Mouse (Mus musculus) kidney, postnatal 14 days (tissue): ENCODE results near the gene Asic2.

Source experiments
- DNase-seq: peaks from one replicate; pipeline ENCODE4 v3.0.0; 2022; ENCODE audit warnings: mixed read lengths

The Asic2 gene

DNA sequence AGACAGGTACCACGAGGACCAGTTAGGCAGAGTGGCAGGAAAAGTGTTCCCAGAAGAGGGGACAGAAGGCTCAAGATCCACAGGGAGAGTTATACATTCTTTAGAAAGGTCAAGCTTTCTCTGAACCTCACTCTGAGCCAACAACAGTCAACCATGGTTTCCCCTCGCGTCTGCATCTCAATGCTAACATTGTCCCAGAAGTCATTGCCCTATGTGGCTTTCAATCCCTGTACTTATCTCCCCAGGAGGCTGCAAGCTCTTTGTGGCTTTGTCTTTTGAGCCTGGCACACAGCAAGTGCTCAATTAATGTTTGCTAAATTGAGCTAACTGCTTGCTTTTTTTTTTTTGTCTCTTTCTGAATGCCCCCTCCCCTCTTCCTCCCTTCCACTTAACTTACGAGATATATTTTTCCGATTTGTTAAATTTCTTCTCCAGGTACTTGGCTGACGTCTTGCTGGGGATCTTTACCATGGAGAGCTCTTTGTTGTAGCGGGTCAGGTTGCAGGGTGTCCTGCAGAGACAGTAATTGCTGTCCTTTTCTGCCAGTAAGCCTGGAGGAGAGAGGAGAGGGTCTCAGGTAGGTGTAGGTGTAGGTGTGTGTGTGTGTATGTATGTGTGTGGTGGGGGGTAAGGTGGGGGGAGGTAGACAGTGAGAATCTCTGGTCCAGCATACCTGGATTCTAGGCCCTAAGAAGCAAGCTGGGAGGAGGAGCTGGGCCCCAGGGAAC, 1078.8 kb downstream of the Asic2 start:
- no peak for DNase-seq

DNA sequence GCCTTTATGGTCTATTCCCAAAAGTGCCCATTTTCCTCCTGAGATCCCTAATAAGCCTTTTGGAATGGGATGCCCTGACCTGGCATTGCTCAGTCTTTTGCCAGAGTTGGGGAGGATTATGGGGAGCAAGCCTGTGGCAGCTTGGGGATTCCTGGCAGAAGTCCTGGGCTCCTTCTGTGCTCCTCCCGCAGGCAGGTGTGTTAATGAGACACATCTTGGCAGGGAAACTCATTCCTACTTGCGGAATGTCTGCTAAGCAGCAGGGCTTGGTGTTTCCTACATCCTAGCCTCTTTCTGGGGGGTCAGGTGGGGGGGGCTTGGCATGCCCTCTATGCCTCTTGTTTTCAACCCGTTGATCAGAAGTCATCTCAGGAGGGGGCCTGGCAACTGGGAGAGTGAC, 1081.2 kb downstream of the Asic2 start:
- no peak for DNase-seq

DNA sequence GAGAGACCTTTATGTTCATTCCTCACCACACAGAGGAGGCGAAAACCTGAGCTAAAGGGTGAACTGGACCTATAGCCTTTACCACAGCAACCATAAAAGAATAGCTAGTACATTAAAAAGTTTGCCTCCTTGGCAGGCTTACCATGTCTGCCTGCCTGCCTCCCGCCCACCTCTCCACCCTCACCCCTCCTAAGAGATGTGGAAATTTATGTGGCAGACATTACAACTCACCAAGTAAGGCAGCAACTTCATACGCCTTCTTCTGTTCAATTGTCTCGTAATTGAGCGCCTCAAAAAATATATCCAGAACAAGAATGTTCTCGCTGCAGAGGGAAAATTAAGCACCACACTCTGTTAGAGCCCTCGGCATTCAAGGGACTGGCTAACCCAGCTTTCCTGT, 1081.9 kb downstream of the Asic2 start:
- DNase-seq = no peak

DNA sequence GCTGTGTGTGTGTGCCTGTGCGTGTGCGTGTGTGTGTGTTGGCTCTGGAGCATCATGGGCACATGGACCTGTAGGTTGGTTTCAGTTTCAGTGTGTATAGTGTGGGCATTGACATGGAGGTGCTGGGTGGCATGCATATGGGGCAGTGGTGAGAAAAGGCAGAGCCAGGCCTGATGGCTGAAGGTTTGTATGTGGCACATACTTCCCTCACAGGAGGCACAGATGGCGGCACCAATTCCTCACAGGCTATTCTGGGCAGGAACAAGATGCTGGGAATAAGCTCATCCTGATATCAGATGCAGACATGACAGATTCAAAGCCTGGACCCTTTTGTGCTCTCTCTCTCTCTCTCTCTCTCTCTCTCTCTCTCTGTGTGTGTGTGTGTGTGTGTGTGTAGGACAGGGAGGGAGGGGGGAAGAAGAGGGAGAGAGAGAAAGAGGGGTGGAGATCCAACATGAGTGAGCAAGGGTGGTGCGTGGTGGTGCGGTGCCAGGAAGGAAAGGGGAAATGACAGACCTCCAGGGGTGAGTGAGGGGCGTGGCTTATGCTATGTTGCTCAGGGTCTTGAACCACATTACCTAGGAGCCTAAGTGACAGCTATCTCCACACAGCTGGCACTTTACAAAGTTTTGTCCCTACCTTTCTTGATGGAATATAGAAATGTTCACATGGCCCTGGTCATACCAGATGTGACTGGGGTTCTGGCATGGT, 1083.6 kb downstream of the Asic2 start:
- DNase-seq = no peak

DNA sequence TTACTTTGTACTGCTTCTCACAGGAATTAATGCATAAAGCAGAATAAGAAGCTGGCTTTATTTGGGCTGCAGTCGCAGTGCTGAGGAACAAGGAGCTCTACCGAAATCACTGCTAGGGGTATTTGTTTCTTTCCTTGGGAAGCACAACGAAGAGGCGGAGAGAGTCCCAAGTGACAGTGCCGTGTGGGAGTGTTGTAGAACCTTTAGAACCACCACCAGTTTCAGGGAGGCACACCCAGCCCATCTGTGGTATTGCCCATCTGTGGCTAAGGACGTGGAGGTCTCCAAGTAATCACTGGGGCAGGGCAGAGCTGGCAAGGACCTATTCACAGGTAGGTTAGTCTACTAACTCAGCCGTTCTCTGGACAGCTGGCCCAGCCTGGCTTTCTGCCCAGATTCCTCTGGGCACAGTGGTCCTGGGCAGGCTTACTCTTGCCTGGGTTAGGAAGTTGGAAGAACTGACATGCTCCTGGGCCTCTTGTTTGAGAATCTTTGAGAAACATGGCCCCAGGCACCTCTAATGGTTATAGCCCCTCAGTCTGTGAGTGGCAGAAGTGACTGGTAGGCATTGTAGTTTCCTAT, 1085.9 kb downstream of the Asic2 start:
- peak; percentile 30 for DNase-seq

DNA sequence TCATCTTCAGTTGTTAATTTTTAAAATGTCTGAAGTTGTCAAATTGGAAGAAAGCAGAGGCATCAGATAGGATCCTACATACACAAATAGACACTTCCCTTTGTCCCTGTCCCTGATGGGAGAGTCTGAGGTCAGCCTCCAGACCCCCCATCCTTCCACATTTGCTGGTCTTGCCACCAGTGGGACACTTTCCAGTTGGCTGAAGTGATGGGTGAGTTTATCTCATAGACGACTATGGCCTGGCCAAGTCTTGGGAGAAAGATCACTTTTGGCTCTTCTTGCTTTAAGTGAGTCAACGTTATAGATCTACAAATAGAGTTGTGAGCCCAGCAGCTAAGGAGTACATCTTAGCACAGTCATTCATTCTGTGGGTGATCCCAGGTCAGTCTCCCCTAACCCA, 1090.2 kb downstream of the Asic2 start:
- DNase-seq = no peak

DNA sequence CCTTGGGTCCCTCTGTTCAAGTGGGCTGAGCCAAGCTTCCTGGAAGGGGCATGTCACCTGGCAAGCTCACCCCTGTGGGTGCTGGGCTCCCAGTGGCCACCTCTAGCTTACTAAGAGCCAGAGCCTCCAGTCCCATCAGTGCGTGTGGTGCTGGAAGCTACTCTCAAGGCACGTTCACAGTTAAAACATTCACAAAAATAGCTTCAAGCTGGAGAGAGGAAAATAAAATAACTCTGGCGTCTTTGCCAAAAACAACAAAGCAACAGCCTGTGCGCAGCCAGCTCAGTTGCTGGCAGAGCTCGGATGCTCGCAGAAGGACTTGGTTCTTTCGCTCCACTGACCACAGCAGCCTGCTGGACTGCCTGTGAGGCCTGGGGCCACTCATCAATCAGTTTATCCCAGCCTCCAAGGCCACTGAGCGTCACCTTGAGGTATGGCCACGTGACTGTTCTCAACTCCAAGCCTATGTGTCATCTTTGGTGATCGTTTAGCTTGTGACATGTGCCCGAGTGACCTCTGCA, 1091.1 kb downstream of the Asic2 start:
- peak; percentile 85 for DNase-seq

DNA sequence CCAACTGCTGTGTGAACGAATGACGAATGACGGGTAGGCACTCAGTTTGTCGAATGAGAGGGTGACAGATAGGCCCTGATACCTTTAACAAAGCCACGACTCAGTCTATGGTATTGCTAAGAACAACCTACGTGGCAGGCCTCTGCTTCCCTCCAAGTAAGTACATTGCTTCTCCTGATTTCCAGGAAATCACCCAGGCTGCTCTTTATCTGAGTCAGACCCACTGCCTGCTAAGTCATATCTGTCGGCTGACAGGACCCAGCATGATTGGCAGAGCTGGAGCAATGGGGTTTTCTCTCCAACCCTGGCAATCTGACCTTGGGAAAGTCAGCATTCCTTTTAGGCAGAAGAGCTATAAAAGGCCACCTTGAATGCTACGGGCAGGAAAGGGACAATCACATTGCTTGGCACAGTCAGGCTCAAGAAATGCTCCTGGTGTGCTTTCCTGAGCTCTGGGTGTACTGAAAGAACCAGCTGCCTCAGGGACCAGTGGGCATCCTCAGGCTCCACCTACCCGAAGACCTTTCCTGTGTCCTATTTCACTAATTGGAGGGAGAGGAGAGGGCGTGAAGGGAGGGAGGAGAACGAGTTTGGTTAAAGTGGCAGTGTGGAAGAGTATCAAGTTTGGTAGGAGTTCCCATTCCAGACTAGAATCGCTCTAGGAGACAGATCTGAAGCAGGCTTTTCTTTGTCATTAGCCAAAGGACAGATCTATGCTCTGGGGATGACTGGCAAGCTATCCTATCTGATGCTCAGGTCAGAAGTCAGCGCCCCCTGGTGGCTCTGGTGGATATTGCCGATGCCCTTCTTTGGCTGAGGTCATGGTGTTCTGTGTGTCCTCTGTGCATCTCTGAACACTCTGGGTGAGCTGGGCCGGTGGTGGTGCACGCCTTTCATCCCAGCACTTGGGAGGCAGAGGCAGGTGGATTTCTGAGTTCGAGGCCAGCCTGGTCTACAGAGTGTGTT, 1095.5 kb downstream of the Asic2 start:
- peak; percentile 49 for DNase-seq

DNA sequence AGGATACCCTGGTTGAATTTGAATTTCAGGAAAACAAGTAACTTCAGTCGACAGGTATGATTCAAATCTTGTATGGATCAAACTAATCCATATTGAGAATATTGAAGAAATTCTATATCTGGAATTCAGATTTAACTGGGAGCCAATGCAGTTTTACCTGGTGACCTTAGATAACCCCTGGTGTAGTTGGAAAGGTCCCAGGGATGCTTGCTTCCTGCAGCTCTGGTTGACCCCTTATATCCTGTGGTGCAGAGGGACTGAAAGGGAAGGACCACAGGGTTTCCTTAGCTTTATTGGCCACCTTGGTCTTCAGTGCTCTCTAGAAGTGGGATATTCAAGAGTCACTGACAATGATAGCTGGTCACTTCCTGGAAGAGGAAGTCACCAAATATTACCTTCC, 1100.2 kb downstream of the Asic2 start:
- no peak for DNase-seq

DNA sequence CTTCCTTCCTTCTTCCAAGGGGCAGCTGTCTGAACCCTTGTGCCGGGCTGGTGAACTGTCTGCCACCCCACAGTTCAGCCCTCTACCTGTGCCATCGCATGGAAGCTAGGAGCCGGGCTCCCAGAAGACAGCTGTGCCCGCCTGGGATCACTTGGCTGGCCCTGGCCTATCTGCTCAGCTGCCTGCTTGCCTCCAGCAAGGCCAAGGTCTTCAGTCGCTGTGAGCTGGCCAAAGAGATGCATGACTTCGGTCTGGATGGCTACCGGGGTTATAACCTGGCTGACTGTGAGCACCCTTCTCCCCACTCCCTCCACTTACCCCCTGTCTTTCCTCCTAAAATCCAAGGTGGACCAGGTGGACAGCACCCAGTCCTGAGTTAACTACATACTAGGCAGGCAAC, 1105.3 kb downstream of the Asic2 start:
- DNase-seq = no peak

DNA sequence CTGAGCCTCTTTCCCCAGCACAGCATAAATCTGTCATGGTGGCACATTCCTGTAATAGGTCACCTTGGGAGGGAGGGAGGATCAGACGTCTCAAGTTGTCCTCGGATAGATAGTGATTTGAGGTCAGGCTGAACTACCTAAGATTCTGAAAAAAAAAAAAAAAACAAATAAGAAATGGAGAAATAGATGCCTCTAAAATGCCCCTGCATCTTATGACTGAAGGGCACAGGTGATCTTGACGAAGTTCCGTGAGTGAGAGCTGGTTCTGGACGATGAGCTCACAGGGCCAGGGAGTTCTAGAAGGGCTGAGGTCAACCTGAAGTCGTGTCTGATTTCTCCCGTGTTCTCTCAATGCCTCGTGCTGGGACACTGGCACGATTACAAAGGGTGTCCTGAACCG, 1110.2 kb downstream of the Asic2 start, which contains the start of gene Spaca3:
TSS of gene Spaca3 (plus strand) at position 301 of the 400 bp plus-strand sequence.
- DNase-seq = no peak

DNA sequence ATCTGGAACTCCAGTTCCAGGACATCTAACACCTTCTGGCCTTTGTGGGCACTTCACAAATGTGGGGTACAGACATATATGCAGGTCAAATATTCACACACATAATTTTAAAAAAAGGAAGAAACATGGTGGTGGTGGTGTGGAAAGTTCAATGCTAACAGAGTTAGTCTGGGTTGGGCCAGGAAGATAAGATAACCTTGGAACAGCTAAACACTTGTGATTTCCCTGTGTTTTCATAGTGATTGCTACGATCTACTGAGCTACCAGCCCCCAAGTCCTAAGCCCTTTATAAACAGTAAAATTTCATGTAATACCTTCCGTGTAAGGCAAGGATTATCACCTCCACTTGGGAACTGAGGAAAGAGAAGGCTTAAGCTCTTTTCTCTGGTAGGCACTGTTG, 1111.4 kb downstream of the Asic2 start:
- DNase-seq = no peak

DNA sequence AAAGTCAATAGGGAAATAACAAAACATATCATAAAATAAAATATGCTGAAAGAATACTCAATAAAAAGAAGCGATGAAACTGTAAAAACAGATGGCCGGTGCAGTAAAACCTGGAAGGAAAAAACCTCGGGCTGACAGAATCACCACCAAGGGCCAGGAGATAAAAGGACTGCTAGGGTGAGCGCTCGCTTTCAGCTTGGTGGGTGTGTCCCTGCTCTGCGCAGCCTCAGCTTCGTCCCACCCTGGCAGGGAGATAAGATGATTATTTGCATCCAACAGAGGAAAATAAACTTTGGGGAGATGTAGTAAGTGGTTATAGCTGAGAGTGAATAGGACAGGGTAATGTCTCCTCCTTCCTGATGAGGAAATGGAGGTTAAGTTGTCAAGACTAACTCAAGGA, 1113.3 kb downstream of the Asic2 start:
- DNase-seq = no peak

DNA sequence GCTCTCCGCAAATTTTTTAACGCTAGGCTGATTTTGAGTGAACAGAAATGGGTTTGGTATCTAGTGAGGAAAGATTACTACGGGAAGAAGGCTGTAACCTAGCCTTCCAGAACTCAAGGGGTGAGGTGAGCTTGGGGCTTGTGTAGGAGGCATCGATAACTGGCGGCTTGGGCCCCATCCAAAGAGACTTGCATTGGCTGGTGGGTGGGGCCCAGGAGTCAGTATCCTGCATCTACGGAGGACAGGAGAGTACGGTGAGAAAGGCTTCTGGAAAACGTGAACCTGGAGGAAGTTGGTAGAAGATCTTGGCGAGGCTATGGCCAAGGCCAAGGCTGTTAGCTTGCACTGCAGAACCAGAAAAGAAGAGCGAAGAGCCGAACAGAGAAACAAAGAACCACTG, 1113.8 kb downstream of the Asic2 start:
- no peak for DNase-seq

DNA sequence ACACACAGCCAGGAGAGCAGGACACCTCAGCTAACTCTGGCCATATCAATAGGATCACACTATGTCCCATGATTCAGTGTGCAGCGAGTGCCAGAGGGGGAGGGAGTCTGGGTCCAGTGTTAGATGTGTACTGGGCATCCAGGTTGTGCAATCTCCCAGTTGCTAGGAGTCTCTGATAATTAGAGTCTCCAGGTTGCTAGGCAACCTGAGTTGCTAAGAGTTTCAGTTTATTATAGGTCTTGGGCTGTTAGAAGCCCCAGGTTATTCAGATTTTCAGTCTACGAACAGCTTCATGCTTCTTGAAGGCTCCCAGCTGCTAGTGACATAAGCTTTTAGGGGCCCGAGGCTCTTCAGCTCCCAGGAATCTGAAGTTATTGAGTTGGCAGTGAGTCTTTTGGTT, 1115.2 kb downstream of the Asic2 start:
- DNase-seq = no peak

DNA sequence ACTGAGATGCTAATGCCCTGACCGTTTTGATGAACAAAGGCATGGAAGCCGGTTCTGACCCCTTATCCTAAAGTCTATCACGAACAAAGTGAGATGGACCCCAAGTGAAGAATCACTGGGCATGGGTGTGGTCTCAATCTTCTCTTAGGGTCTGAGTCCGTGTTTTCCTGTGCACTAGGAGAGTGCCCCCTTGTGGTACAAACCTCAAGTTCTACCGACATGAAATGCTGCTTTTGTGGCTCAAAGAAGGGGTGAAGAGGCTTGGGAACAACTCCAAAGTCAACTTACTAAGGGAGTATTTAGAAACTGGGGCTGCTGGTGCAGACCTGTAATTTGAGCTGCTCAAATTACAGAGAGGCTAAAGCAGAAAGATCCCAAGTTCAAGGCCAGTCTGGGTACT, 1116.4 kb downstream of the Asic2 start:
- peak; percentile 25 for DNase-seq

DNA sequence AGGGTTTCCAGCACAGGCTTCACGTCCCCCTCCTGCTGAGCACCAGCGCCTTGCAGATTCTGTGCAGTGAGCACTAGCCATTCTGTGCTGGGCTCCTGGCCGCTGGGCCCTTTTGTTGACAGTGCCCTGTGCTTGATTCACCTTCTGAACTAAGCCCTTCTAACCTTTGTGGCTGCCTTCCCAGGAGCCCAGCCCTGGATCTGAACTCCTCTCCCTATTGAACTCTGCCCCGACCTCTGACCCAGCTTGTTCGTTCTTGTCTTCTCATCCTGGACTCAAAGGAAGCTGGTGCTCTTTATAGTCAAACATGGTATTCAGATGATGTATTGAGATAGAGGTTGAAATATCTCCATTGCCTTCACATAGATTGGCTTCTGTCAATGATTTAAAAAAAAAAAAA, 1120.1 kb downstream of the Asic2 start:
- no peak for DNase-seq

DNA sequence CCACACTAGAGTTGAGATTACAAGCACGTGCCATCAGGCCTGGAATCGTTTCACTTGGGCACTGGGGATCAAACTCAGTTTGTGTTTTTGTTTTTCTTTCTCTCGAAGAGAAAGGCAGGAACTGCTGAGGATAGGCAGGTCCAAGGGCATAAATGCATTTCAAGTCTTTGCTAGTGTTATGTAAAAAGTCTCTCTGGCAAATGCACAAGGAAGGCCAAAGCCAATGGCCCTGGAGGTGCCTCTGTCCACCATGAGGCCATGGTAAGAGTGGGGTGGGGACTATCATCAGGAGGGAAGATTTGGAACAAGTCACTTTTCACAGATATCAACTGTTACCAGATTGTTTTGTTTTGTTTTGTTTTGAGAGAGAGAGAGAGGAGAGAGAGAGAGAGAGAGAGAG, 1122.1 kb downstream of the Asic2 start:
- DNase-seq = no peak

DNA sequence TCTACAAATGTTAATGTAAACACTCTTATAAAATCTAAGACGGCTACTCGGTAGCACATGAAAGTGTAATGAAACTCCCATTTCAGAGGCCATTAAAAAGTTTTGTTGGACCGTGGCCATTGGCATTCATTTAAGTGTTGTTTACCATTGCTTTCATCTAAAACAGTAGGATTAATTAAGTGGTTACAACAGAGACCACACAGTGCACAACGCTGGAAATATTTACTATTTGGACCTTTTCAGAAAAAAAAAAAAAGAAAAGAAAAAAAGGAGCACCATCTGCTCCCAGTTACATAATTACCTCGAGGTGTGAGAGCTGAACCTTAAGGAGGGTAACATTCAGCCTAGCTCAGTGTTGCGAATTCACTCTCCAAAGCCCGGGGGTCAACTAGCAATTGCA, 1122.8 kb downstream of the Asic2 start:
- no peak for DNase-seq

DNA sequence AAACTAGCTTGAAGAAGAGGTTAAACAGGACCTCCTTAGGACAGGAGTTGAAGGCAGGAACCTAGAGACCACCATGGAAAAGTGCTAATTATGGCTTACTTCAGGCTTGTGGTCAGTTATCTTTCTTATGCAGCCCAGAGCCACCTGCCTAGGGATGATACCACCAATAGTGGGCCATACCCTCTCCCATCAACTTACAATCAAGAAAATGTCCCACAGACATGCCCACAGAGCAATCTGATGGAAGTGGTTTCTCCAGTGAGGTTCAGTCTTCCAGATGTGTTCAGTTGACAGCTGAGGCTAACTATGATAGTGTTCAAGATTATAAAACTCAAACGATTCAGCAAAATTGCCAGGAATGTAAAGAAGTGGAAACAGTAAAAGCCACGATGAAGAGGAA, 1124.8 kb downstream of the Asic2 start:
- DNase-seq = no peak

DNA sequence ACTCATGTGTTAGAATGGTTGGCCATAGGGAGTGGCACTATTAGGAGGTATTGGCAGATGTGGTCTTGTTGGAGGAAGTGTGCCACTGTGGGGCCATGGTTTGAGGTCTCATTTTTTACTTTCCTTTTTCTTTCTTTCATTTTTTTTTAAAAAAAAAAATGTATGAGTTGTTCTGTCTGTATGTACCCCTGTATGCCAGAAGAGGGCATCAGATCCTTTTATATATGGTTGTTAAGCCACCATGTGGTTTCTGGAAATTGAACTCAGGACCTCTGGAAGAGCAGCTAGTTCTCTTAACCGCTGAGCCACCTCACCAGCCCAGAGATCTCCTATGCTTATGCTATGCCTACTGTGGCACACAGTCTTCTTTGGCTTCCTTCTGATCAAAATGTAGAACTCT, 1129.5 kb downstream of the Asic2 start:
- DNase-seq = no peak

DNA sequence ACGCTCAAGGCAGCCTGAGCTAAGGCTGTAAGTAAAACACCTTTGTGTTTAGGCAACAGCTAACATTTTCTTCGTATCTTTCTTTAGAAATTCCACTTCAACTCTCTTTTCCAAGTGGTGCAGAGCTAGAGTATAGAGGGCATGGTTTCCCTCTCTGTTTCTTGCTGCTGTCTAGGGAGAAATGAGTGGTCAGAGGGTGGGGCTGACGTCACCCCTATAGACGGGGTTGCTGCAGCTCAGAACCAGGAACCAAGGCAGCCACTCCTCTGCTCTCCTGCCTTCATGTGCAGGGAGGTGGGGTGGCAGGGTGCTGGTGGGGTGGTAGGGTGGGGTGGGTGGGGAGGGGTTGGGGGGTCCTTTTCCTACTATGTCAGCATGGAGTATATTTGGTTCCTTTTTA, 1132.4 kb downstream of the Asic2 start:
- DNase-seq = no peak

DNA sequence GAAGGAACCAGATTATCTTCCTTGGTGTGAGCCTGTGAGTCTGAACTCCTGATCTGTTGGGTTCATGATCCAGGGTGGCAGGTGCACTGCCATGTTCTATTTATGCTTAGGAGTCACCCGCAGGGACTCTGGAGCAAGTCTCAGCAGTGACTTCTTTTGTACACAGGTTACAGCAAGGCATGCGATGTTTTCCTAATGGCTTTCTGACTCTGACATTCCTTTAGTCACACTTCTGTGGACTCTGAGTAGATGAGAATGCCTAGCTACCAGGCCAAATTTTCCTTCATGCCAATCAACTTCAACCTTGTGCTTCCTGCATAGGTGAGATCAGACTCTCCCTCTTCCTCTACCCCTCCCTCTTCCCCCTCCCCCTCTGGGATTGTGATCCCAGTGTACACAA, 1132.9 kb downstream of the Asic2 start:
- no peak for DNase-seq
